Mouse (Mus musculus) left cerebral cortex, postnatal 4 days (tissue): Measurements from ENCODE around the gene Ccnl2. TPM values are rescaled to one million over a fixed set of nuclear protein-coding genes. Genes with fewer than 3 reads are reported as not detected.
"Not testable (repeated sequence)": the region's sequence is repeated elsewhere in the genome, so short reads cannot be mapped to it uniquely, and the experiment has no call there.

Experiments used
- DNase-seq: peaks from one replicate; pipeline ENCODE4 v3.0.0-alpha.2; 2022
- intact Hi-C: fragments of 180-260 bp; cut with DNase I; formaldehyde crosslinking; loops from one replicate; pipeline ENCODE4 v1.15.1; 2025
- total RNA-seq, 2 experiments: library from RNA; stranded (reverse); gene quantifications; 2 replicates each; pipeline ENCODE4 v1.2.3; 2021

Ccnl2 gene
- total RNA-seq, 2 experiments from 2014 or later, result 84.1 to 85.0 TPM

DNA sequence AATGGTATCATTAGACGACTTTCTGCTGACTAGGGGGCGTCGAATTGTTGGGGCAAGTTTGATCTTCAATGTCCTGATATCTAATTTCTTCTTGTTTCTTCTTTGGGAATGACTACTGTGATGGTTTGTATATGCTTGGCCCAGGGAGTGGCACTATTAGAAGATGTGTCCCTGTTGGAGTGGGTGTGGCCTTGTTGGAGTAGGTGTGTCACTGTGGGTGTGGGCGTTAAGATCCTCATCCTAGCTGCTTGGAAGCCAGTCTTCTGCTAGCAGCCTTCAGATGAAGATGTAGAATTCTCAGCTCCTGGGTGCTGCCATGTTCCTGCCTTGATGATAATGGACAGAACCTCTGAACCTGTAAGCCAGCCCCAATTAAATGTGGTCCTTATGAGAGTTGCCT, 23.5 kb upstream of the Ccnl2 start:
- DNase-seq, intact Hi-C loops: not testable (repeated sequence)

DNA sequence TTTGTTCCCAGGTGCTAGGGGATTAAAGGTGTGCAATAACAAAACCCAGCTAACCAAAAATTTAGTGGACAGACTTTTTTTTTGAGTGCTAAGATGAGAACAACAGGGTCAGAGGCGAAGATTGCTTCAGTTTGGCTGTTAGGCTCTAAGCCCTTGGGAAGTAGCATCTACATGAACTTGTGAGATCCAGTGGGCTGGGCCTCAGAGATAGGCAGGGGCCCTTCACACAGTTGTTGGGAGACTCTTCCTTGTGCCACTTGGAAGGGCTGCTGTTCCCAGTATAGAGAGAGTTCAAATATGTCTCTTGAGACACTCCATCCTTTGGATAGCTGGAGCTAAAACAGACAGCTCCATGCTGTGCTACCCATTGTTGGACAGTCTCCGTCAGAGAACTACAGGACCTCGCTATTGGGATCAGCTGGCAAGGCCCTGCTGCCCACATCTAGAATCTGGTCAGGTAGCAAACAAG, 22.2 kb upstream of the Ccnl2 start, which contains the start of gene Ankrd65:
Gene Ankrd65, plus strand, starts transcription at position 419 of the 469 bp plus-strand sequence.
- no peak for DNase-seq
- intact Hi-C loops, result no loop called here

DNA sequence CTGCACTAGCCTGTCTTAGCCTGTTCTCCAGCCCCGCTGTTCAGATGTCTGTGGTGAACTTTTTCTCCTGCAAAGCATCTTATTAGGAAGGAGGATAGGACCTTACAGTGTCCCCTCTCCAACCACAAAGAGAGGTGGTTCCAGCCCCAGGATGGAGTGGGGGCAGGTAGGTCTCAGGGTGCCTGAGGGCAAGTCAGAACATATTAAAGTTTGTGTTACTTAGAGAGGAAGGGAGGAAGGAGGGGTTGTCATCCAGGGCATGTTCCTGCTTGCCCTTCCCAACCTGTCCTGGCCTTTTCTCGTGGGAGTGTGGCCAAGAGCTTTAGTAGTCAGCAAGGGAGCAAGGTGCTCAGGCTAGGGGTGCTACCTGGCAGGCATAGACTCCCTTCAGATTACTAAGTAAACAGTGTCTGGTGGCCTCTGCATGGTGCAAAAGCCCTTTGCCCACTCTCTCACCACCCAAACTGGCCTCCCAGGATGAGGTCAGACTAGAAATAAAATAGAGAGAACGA, 21.6 kb upstream of the Ccnl2 start:
- intact Hi-C loops, result no loop called here
- DNase-seq, result no peak

DNA sequence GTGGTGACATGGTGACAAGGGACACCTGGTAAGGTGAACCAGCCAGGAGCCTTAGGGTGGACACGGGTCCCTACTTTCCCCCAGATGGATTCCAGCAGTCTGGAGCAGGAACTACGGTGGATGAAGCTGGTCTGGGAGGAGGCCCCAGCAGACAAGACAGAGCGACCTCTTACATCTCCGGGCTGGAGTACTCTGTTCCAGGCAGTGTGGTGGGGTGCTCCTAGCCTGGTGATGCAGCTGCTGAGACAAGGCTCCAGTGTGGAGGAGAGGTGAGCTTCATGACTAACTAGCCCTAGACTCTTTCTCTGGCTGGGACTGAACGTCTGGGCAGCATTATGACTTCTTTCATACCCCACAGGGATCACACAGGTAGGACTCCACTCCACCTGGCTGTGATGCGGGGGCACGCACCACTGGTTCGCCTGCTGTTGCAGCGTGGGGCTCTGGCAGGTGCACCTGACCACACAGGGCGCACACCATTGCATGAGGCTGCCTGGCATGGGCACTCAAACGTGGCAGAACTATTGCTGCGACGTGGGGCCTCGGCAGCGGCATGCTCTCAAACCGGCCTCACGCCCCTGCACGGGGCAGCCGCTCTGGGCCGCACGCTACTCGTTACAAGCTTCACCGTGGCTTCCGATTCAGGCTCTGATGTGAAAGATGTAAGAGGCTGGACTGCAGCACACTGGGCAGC, 20.9 kb upstream of the Ccnl2 start:
- intact Hi-C loops, result no loop called here
- no peak for DNase-seq

DNA sequence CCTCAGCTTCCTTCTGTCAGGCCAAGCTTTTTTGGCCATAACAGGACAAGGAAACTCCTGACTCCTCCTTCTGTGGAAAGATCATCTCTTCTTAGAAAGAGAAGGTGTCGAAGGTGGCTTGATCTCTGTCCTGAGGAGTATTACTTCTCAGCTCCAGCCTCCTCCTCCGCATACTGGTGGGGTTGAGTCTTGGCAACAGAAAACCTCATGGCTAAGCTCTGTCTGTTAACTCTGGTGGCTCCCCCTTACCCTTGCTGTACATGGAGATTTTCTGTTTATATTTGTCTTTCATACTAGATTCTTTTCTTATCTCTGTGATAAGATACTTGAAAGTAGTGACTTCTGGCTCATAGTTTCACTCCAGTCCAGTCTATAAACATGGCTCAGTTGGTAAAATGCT, 18.6 kb upstream of the Ccnl2 start:
- intact Hi-C loops, result no loop called here
- no peak for DNase-seq

DNA sequence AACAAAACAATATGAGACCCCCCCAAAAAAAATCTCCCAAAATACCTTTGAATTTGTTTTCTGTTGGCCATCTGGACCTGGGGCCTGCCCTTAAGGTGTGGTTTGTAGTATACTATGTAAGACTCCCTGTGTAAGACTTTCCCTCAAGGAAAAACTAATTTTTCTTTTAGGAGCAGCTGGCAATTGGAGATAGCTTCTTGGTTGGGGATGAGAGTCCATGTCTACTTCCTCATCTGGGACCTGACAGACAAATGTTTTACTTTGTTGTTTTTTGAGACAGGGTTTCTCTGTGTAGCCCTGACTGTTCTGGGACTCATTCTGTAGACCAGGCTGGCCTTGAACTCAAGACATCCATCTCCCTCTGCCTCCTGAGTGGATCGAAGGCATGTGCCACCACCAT, 10.2 kb upstream of the Ccnl2 start:
- DNase-seq, result no peak
- intact Hi-C loops, result no loop called here

DNA sequence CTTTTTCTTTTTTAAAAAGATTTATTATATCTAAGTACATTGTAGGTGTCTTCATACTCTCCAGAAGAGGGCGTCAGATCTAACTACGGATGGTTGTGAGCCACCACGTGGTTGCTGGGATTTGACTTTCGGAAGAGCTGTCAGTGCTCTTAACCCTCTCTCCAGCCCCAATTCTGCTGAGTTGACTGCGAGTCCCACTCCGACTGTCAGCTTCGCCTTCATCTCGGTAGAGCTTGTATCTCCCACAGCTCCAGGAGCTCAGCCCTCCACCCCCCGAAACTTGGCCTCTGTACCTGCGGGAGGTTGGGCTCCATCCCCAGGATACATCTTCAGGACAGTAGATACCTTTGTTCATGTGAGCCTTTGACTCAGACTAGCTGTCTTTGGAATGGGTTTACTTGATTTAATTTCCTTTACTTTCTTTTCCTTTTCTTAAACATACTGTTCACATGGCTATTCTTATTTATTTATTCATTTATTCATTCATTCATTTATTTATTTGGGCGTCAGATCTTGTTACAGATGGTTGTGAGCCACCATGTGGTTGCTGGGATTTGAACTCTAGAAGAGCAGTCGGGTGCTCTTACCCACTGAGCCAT, 9.4 kb upstream of the Ccnl2 start, which contains the start of gene Mrpl20:
Gene Mrpl20, plus strand, starts transcription at position 138 of the 599 bp plus-strand sequence.
- intact Hi-C loops, result no loop called here
- no peak for DNase-seq

DNA sequence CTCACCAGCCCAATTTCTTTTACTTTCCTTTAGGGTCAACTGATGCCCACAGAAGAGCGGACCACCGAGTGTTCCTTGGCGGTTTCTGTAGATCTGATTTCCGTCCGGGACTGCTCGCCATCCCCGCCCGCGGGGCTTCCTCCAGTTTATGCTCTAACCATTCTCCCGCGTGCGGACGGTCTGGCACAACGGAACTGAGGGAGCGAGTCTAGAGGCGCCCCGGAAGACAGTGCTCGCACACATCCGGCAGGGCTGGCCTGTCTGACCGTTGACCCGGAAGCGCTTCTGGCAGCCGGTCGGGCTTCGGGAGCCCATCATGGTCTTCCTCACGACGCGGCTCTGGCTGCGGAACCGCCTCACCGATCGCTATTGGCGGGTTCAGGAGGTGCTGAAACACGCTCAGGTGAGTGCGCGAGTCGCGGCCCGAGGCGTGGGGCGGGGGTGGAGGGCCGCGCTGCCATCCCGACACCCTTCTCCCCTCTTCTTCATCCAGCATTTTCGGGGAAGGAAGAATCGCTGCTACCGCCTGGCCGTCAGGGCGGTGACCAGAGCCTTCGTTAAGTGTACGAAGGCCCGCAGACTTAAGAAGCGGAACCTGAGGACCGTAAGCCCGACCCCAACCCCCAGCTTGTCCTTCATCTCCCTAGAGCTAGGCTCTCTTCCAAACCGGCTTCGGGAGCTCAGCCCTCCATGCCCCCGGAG, 8.8 kb upstream of the Ccnl2 start:
- intact Hi-C loops, result no loop called here
- DNase-seq, result peak; percentile 97

DNA sequence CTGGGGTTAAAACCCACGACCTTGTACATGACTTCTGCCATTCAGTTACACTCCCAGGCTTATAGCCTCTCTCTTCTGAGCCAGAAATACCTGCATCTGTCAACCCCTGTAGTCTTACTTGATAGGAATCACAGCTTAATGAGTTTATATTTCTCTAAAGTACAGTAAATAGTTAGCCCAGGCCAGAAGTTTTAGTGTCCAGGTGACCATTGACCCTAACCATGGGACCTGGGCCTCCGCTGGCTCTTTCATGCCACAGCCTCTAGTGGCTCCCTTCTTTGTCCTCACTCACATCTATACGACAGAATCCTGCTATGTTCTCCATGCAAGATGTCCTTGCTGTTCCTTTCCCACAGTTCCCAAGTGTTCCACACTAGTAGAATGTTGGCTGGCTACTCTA, 4.4 kb upstream of the Ccnl2 start:
- intact Hi-C loops, result no loop called here
- no peak for DNase-seq

DNA sequence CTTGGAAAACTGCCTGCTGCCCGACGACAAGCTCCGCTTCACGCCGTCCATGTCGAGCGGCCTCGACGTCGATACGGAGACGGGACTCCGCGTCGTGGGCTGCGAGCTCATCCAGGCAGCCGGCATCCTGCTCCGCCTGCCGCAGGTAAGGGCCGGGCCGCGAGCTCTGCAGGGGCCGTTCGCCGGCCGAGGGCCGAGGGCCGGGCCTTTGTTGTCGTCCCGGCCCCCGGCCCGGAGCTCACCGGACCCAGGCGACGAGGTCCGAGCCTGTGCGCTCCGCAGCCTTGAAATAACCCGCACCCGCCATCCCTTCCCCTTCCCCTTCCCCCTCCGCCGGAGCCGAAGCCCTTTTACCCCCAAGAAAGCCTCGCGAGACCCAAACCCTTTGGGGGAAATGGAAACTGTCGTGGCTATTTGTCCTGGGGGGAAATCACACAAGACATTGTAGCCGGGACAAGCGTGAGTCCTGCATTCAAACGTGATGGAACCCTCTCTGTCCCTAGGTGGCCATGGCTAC, 434 bp downstream of the Ccnl2 start:
- DNase-seq, result peak; percentile 40
- intact Hi-C loops, result no loop called here

DNA sequence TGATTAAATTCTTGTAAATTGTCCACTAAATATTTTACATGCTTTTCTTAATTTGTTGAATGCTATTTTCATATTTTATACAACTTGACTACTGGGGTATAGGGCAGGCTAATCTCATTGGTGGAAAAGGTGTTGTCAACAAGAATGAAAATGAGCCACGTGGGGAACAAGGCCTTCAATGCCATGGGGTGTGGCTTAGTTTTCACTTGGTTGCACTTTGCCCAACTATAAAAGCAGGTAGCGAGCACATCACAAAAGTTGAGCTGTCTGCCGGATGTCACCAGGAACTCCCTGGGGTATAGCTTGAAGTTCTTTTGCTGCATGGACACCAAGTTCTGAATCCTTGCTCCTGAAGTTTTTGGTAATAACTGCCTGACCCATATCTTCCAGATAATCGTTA, 5.2 kb downstream of the Ccnl2 start:
- DNase-seq, result no peak
- intact Hi-C loops, result no loop called here

DNA sequence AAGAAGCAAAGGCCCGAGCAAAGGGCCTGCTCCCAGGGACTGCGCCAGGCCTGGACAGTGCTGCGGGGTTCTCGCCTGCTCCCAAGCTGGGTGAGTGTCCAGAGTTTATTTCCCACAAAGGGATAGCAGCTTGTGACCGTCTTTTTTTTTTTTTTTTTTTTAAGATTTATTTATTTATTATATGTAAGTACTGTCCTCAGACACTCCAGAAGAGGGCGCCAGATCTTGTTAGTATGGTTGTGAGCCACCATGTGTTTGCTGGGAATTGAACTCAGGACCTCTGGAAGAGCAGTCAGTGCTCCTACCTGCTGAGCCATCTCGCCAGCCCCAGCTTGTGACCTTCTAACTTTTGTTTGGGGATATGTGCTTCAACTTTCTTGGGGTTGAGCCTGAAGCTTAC, 8.7 kb downstream of the Ccnl2 start:
- intact Hi-C loops, result no loop called here
- no peak for DNase-seq

DNA sequence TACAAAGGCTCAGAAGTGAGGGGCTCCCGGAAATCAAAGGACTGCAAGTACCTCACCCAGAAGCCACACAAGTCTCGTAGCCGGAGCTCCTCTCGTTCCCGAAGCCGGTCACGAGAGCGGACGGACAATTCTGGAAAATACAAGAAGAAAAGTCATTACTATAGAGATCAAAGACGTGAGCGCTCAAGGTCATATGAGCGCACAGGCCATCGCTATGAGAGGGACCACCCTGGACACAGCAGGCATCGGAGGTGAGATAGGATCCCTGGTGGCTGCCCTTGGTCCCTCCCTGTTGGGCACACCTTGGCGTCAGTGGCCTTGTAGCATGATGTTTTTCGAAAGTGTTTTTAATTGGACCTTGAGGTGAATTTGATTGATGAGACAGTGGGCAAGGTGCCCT, 11.2 kb downstream of the Ccnl2 start:
- intact Hi-C loops, result no loop called here
- DNase-seq, result no peak

DNA sequence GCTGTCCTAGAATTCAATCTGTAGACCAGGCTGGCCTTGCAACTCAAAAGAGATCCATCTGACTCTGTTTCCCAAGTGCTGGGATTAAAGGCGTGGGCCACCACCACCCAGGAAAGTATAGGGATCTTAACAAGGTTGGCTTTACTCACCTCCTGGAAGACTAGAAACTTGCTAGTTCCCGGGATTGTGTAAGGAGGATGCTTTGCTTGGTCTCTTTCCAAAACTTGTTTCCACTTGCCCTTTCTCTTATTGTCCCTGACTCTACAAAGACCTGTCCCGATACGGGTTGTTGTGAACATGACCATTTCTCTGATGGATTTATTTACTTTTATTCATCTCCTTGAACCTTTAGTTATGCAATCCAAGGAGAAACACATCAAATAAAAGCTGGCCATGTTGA, 17.6 kb downstream of the Ccnl2 start:
- intact Hi-C loops, result no loop called here
- DNase-seq, result no peak

DNA sequence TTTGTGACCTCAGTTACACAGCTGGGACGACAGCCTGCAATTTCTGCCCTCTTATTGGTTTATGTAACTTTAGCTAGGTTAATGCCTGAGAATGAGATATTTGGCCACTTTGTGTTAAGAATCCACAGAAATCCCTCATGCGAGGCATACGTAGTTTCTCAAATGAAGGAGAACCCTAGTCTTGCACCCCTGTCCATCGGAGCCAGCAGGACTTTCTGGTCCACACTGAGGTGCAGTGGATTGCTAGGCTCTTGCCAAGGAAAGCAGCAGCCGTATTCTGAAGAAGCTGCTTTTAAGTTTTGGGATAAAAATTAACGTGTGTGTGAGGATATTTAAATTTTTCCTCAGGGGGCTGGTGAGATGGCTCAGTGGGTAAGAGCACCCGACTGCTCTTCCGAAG, 18.3 kb downstream of the Ccnl2 start:
- DNase-seq, result no peak
- intact Hi-C loops, result no loop called here

DNA sequence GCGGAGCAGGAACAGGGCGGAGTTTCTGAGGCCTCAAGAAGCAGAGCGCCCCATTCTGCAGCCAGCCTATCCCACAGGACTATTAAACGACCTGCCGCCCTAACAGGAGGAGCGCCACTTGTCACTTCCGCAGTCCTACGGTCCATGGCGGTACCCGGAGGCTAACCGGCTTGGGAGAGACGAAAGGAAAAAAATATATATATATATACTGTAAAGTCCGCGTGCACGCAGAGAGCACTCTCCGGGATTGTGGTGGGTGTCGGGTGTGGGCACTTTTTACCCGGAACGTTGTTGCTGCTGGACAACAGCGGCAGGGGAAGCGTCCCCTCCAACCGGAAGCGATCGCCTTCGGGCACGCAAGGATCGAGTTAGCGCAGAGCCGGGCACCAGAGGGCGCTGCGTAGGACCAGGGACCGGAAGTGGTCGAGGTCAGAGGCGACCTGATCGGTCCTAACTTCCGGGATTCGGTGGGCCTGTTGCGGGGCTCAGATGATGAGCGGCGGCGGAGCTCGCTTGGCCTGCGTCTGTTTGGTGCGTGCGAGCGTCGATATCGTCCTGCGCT, 19.0 kb downstream of the Ccnl2 start, which contains the start of gene Aurkaip1:
Gene Aurkaip1, plus strand, starts transcription at position 68 of the 562 bp plus-strand sequence.
- intact Hi-C loops, result no loop called here
- DNase-seq, result peak; percentile 98

DNA sequence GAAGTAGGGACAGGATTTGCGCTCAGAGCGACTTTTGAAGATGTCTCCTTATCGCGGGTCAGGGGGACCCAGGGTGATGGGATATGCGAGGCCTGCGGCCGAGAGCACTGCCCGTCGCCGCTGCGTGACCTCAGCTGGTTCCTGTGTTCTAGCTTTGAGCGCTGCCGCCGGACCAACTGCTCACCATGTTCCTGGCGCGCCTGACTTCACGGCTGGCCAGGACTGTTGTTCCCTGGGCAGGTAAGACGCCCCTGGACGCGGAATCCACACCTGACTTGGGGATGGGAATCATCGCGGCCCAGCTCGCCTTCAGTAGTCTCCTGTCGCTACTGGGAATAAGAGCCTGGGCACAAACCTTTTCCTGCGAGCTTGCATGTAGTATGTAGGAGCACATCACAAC, 19.5 kb downstream of the Ccnl2 start:
- intact Hi-C loops, result no loop called here
- no peak for DNase-seq

DNA sequence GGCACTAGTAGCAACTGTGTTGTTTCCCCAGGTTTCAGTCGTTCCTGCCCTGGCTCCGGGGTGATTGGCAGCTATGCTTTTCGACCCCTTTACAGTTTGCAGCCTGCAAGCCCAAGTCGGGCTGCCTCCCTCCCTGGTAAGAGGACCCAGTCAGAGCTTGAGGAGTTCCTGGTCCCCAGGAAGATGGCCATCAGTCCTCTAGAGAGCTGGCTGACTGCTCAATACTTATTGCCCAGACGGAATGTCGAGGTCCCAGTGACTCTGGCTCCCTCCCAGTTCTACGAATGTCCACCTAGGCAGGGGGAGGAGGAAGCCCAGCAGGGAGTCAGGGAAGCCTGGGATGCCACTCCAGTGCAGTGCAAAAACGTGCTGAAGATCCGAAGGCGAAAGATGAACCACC, 20.0 kb downstream of the Ccnl2 start:
- intact Hi-C loops, result no loop called here
- DNase-seq, result no peak

DNA sequence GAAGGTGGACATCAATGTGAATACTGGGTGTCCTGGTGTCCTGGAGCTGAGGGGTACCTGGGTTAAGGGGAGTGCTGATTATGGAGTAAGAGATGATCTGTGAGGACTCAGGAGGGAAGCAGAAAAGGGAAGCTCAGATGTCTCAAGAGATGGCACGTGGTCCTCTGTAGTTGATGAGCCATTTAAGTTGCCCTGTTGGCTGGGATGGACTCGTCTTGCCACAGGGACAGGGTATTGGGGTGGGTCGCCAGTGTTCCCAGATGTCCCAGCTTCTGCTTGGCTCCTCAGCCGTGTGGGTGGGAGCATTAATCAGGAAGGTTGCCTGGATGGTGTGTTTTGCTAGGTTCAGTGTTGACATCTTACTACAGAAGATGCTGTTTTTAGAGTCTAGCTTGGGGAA, 20.9 kb downstream of the Ccnl2 start:
- DNase-seq, result no peak
- intact Hi-C loops, result no loop called here

DNA sequence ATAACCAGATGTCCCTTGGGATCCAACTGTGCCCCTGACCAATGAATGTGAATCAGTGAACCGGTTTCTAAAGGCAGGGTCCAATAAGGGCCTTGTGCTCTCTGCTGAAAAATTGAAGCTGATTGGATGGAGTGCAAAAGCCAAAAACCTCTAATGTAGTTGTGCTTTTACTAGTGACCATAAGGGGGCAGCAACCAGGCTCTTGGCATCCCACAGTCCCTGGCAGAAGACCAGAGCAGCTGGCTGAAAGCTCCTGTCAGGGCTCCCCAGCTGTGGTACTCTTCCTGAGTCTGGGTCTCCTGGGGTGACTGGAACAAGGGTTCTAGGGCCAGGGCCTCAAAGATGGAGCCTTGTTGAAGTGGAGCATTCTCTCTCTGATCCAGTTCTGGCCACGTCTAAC, 21.5 kb downstream of the Ccnl2 start:
- DNase-seq, result peak; percentile 85
- intact Hi-C loops, result no loop called here

DNA sequence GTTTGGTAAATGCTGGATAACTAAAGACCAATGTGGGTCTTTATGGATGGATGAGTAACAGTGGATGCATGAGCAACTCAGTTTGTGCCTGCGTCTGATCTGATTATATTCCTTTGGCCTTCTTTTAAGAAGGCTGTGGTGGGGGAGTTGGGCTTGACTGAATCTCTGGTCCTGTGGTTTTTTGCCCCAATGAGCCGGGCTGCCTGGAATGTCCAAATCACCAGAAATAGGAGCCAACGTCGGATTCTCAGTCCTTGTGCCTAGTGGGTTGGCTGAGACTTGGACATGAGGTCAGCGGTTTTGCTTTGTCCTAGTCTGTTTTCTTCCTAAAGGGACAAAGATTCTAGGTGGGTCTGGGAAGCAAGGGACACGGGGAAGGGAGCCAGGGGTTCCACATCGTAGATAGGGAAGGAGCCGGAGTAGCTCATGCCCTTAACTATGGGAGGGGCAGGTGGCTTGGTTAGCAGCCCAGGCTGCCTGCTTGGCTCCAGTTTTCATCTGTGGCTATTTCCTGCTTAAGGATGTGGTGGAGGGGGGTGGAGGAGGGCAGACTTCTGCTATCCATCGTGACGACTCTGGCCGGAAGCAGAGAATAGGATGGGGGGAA, 25.2 kb downstream of the Ccnl2 start:
- DNase-seq, result no peak
- intact Hi-C loops, result no loop called here
